8 mouse cellular contexts compared by ENCODE assay signal in genomic region chr13:23700786-23701520, GRCm38 (mm10). TPM values are rescaled to one million over a fixed set of nuclear protein-coding genes. Genes with fewer than 3 reads are reported as not detected.
DNase-seq lines count a peak whose midpoint lies in the region; ATAC-seq lines count a peak whose summit lies in the region.

No protein-coding gene starts in this region.

- no peaks in the 10 kb centered on the region for H3K36me3 ChIP-seq in heart, embryonic 14.5 days (ENCODE audit: control insufficient read depth, insufficient read depth, low read length)
- H3K36me3 ChIP-seq in liver, embryonic 13.5 days, result no peaks in the 10 kb centered on the region
- no peaks in the 10 kb centered on the region for H3K36me3 ChIP-seq in neural tube, embryonic 12.5 days

- H3K9ac ChIP-seq in heart, embryonic 14.5 days (ENCODE audit: low read length), result peak overlapping the region; percentile 34; the same call in 1 of the 2 replicates
- peak overlapping the region; percentile 55 for H3K9ac ChIP-seq in liver, embryonic 13.5 days
- no peak overlapping the region for H3K9ac ChIP-seq in neural tube, embryonic 12.5 days

- peaks cover under 1 to 5% of the 10 kb centered on the region in 2 experiments; a peak in 1 of 4 replicates for H3K4me1 ChIP-seq in heart, embryonic 14.5 days (ENCODE audit: control insufficient read depth in 2 of 2, insufficient read depth in 2 of 2, low read length in 2 of 2)
- H3K4me1 ChIP-seq in liver, embryonic 13.5 days (replicated peaks), result peaks cover 46% of the 10 kb centered on the region
- peaks cover 3% of the 10 kb centered on the region; the same call in 1 of the 2 replicates for H3K4me1 ChIP-seq in neural tube, embryonic 12.5 days

- H3K4me3 ChIP-seq in heart, embryonic 14.5 days (ENCODE audit: control insufficient read depth in 1 of 2, insufficient read depth in 1 of 2, low read depth in 1 of 2, low read length in 2 of 2), result no peak overlapping the region
- no peak overlapping the region for H3K4me3 ChIP-seq in liver, embryonic 13.5 days (replicated peaks)
- H3K4me3 ChIP-seq in neural tube, embryonic 12.5 days, result no peak overlapping the region

- DNase-seq in adrenal gland, postnatal 36 days, result peak; percentile 66 to 78
- peak; percentile 81 for DNase-seq in kidney, postnatal 25 days
- DNase-seq in liver, embryonic 13.5 days, result peak; percentile 57
- DNase-seq in testis, postnatal 10 days (ENCODE audit: low spot score), result peak; percentile 64

- H3K27ac ChIP-seq in heart, embryonic 14.5 days (replicated peaks in 1 of 2; ENCODE audit: control insufficient read depth in 1 of 2, insufficient read depth in 1 of 2, low read depth in 2 of 2, low read length in 2 of 2), result no peak overlapping the region
- H3K27ac ChIP-seq in liver, embryonic 13.5 days, result peak overlapping the region; percentile 22; the same call in 1 of the 2 replicates
- no peak overlapping the region for H3K27ac ChIP-seq in neural tube, embryonic 12.5 days

- H3K27me3 ChIP-seq in heart, embryonic 14.5 days (ENCODE audit: control insufficient read depth, insufficient read depth, low read length), result no peaks in the 10 kb centered on the region
- H3K27me3 ChIP-seq in liver, embryonic 13.5 days, result no peaks in the 10 kb centered on the region
- H3K27me3 ChIP-seq in neural tube, embryonic 12.5 days (replicated peaks), result no peaks in the 10 kb centered on the region

- 15% methylated on average over 8 of the region's 8 CpGs for WGBS in heart, embryonic 14.5 days
- WGBS in liver, embryonic 13.5 days (ENCODE audit: insufficient replicate concordance), result 21% methylated on average over 8 of the region's 8 CpGs
- 30% methylated on average over 8 of the region's 8 CpGs for WGBS in neural tube, embryonic 12.5 days

- H3K4me2 ChIP-seq in heart, embryonic 14.5 days (ENCODE audit: low read length), result no peak overlapping the region
- H3K4me2 ChIP-seq in liver, embryonic 13.5 days, result no peak overlapping the region
- no peak overlapping the region for H3K4me2 ChIP-seq in neural tube, embryonic 12.5 days (replicated peaks)

- H3K9me3 ChIP-seq in heart, embryonic 14.5 days (ENCODE audit: control insufficient read depth, low read length), result no peaks in the 10 kb centered on the region
- no peaks in the 10 kb centered on the region for H3K9me3 ChIP-seq in liver, embryonic 13.5 days (replicated peaks)
- H3K9me3 ChIP-seq in neural tube, embryonic 12.5 days, result no peaks in the 10 kb centered on the region

- peak; percentile 57 for ATAC-seq in CD4-positive, CD25-positive, alpha-beta regulatory T cell, adult 4 months
- peak; percentile 58 for ATAC-seq in erythroblast, adult 5-6 weeks (replicated peaks; ENCODE audit: low FRiP score, poor library complexity, severe bottlenecking)
- ATAC-seq in heart, embryonic 14.5 days (ENCODE audit: insufficient number of reproducible peaks, insufficient read depth, low FRiP score, low read depth), result no peak
- ATAC-seq in liver, embryonic 13.5 days (ENCODE audit: low read depth), result peak; percentile 24
- ATAC-seq in neural tube, embryonic 12.5 days (ENCODE audit: low FRiP score, low read depth), result peak; percentile 52

RNA-seq across cellular contexts. Expression of gene Hist1h4c, which starts 2.7 kb away (rescaled TPM):
- 1 to 10 TPM; 8.7 to 9.4 TPM for polyA plus RNA-seq in CD4-positive, CD25-positive, alpha-beta regulatory T cell, adult 4 months (2017; shearing (Covaris generic))
- 100 to 1,000 TPM; 101 to 109 TPM for total RNA-seq in adrenal gland, postnatal 36 days (2021)
- total RNA-seq in erythroblast, adult 5-6 weeks (2015; ENCODE audit: low replicate concordance), result 59.8 and 77.5 TPM in 2 replicates
- 249 and 402 TPM in 2 replicates for total RNA-seq in erythroblast, adult 5-6 weeks (2017; ENCODE audit: low replicate concordance)
- polyA plus RNA-seq in heart, embryonic 14.5 days (2014; fragmentation: Nextera tagmentation; extraction: Ambion mirVana), result 2.2 and 3.2 TPM in 2 replicates
- 5.4 and 8.6 TPM in 2 replicates for polyA plus RNA-seq in liver, embryonic 13.5 days (2015; fragmentation: Nextera tagmentation; extraction: Ambion mirVana)
- polyA plus RNA-seq in neural tube, embryonic 12.5 days (2016; fragmentation: Nextera tagmentation; extraction: Ambion mirVana), result 5.1 and 7.8 TPM in 2 replicates

RNA-seq across cellular contexts. Expression of gene Hist1h1t, which starts 5.3 kb away (rescaled TPM):
- polyA plus RNA-seq in CD4-positive, CD25-positive, alpha-beta regulatory T cell, adult 4 months (2017; shearing (Covaris generic)), result not detected
- under 1 TPM; 0.33 to 0.46 TPM for total RNA-seq in adrenal gland, postnatal 36 days (2021)
- total RNA-seq in erythroblast, adult 5-6 weeks (2015; ENCODE audit: low replicate concordance), result not detected in 2 replicates
- total RNA-seq in erythroblast, adult 5-6 weeks (2017; ENCODE audit: low replicate concordance), result 1.9 and 2.0 TPM in 2 replicates
- 0.30 TPM in 1 of 2 replicates, not detected in the other for polyA plus RNA-seq in heart, embryonic 14.5 days (2014; fragmentation: Nextera tagmentation; extraction: Ambion mirVana)
- polyA plus RNA-seq in liver, embryonic 13.5 days (2015; fragmentation: Nextera tagmentation; extraction: Ambion mirVana), result not detected in 2 replicates
- polyA plus RNA-seq in neural tube, embryonic 12.5 days (2016; fragmentation: Nextera tagmentation; extraction: Ambion mirVana), result 0.23 TPM in 1 of 2 replicates, not detected in the other

RNA-seq across cellular contexts. Expression of gene Hfe, which starts 9.7 kb away (rescaled TPM):
- under 1 TPM; 0.57 to 0.69 TPM for polyA plus RNA-seq in CD4-positive, CD25-positive, alpha-beta regulatory T cell, adult 4 months (2017; shearing (Covaris generic))
- total RNA-seq in adrenal gland, postnatal 36 days (2021), result 10 to 100 TPM; 29.2 to 49.8 TPM
- total RNA-seq in erythroblast, adult 5-6 weeks (2015; ENCODE audit: low replicate concordance), result 5.0 and 17.9 TPM in 2 replicates
- 2.0 and 4.5 TPM in 2 replicates for total RNA-seq in erythroblast, adult 5-6 weeks (2017; ENCODE audit: low replicate concordance)
- 13.0 and 15.1 TPM in 2 replicates for polyA plus RNA-seq in heart, embryonic 14.5 days (2014; fragmentation: Nextera tagmentation; extraction: Ambion mirVana)
- 6.6 and 8.8 TPM in 2 replicates for polyA plus RNA-seq in liver, embryonic 13.5 days (2015; fragmentation: Nextera tagmentation; extraction: Ambion mirVana)
- 3.9 TPM in 2 replicates for polyA plus RNA-seq in neural tube, embryonic 12.5 days (2016; fragmentation: Nextera tagmentation; extraction: Ambion mirVana)

RNA-seq across cellular contexts. Expression of gene Hist1h2bc, which starts 17.0 kb away (rescaled TPM):
- polyA plus RNA-seq in CD4-positive, CD25-positive, alpha-beta regulatory T cell, adult 4 months (2017; shearing (Covaris generic)), result 1 to 10 TPM; 4.0 to 4.2 TPM
- 100 to 1,000 TPM; 138 to 161 TPM for total RNA-seq in adrenal gland, postnatal 36 days (2021)
- 44.9 and 49.2 TPM in 2 replicates for total RNA-seq in erythroblast, adult 5-6 weeks (2015; ENCODE audit: low replicate concordance)
- total RNA-seq in erythroblast, adult 5-6 weeks (2017; ENCODE audit: low replicate concordance), result 164 and 206 TPM in 2 replicates
- polyA plus RNA-seq in heart, embryonic 14.5 days (2014; fragmentation: Nextera tagmentation; extraction: Ambion mirVana), result 51.9 and 57.5 TPM in 2 replicates
- polyA plus RNA-seq in liver, embryonic 13.5 days (2015; fragmentation: Nextera tagmentation; extraction: Ambion mirVana), result 81.2 and 88.9 TPM in 2 replicates
- polyA plus RNA-seq in neural tube, embryonic 12.5 days (2016; fragmentation: Nextera tagmentation; extraction: Ambion mirVana), result 28.0 and 29.4 TPM in 2 replicates

RNA-seq across cellular contexts. Expression of gene Hist1h2ac, which starts 17.2 kb away (rescaled TPM):
- under 1 TPM; 0.51 to 0.74 TPM for polyA plus RNA-seq in CD4-positive, CD25-positive, alpha-beta regulatory T cell, adult 4 months (2017; shearing (Covaris generic))
- 1 to 10 TPM; 3.0 to 3.1 TPM for total RNA-seq in adrenal gland, postnatal 36 days (2021)
- 5.6 and 12.3 TPM in 2 replicates for total RNA-seq in erythroblast, adult 5-6 weeks (2015; ENCODE audit: low replicate concordance)
- total RNA-seq in erythroblast, adult 5-6 weeks (2017; ENCODE audit: low replicate concordance), result 55.5 and 70.6 TPM in 2 replicates
- polyA plus RNA-seq in heart, embryonic 14.5 days (2014; fragmentation: Nextera tagmentation; extraction: Ambion mirVana), result 0.46 and 0.65 TPM in 2 replicates
- polyA plus RNA-seq in liver, embryonic 13.5 days (2015; fragmentation: Nextera tagmentation; extraction: Ambion mirVana), result 0.89 and 1.0 TPM in 2 replicates
- polyA plus RNA-seq in neural tube, embryonic 12.5 days (2016; fragmentation: Nextera tagmentation; extraction: Ambion mirVana), result 0.66 and 0.74 TPM in 2 replicates
